ENCODE assay signal across 16 mouse cellular contexts in the genomic region with DNA sequence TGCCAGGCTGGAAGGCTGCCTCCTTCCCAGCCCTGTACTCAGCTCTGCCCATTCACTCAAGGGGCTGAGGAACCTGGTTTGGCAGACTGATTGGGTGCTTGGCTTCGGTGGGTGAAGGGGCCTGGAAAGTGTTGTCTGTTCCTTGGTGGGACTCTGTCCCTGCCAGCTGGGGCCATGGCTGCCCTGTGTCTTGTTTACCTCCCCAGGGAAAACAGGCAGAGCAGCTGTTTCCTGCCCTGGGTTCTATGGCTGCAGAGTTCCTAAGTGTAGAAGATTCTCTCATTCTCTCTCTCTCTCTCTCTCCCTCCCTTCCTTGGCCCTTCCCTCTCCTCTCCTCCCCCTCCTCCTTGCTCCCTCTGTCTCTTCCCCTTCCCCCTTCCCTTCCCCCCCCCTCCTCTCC. TPM values are rescaled to one million over a fixed set of nuclear protein-coding genes. Genes with fewer than 3 reads are reported as not detected.
DNase-seq lines count a peak whose midpoint lies in the region; ATAC-seq and TF ChIP-seq lines count a peak whose summit lies in the region.
"Had no signal": no experiment of that assay in that cellular context is flagged by ENCODE, and none has a peak within 500 bp of the region (broad histone marks: within the 10 kb centered on the region; RNA-seq: fewer than 3 reads in every experiment).

No protein-coding gene starts in this region.

- no peak overlapping the region for H3K4me3 ChIP-seq in hindbrain, embryonic 14.5 days (replicated peaks; ENCODE audit: low read length)
- H3K4me3 ChIP-seq in hindbrain, embryonic 13.5 days = no peak overlapping the region
- no peak overlapping the region for H3K4me3 ChIP-seq in midbrain, embryonic 10.5 days
- H3K4me3 ChIP-seq in midbrain, embryonic 14.5 days (replicated peaks; ENCODE audit: low read depth, low read length) = no peak overlapping the region
- no peak overlapping the region for H3K4me3 ChIP-seq in embryonic facial prominence, embryonic 10.5 days
- no peak overlapping the region for H3K4me3 ChIP-seq in stomach, postnatal 0 days (ENCODE audit: low read depth, low read length)
- H3K4me3 ChIP-seq: liver, embryonic 13.5 days had no signal

- 41% methylated on average over 1 of the region's 1 CpGs for WGBS in hindbrain, embryonic 14.5 days
- 57% methylated on average over 1 of the region's 1 CpGs for WGBS in hindbrain, embryonic 13.5 days
- 71% methylated on average over 1 of the region's 1 CpGs for WGBS in midbrain, embryonic 10.5 days
- 75% methylated on average over 1 of the region's 1 CpGs for WGBS in midbrain, embryonic 14.5 days
- 68% methylated on average over 1 of the region's 1 CpGs for WGBS in embryonic facial prominence, embryonic 10.5 days
- 56% methylated on average over 1 of the region's 1 CpGs for WGBS in stomach, postnatal 0 days

- H3K4me1 ChIP-seq in hindbrain, embryonic 14.5 days (replicated peaks; ENCODE audit: control insufficient read depth, insufficient read depth, low read length) = 0 out of 2 replicates have a peak, but pooled peaks cover 3% of the 10 kb centered on the region
- H3K4me1 ChIP-seq in hindbrain, embryonic 13.5 days (replicated peaks) = peaks cover 19% of the 10 kb centered on the region
- peaks cover 33% of the 10 kb centered on the region for H3K4me1 ChIP-seq in midbrain, embryonic 10.5 days
- H3K4me1 ChIP-seq in midbrain, embryonic 14.5 days (ENCODE audit: control insufficient read depth, insufficient read depth, low read length) = no peaks in the 10 kb centered on the region
- H3K4me1 ChIP-seq in embryonic facial prominence, embryonic 10.5 days = peaks cover 35% of the 10 kb centered on the region
- H3K4me1 ChIP-seq in stomach, postnatal 0 days (replicated peaks; ENCODE audit: control insufficient read depth, insufficient read depth) = no peaks in the 10 kb centered on the region
- H3K4me1 ChIP-seq: liver, embryonic 13.5 days had no signal

- no peak for TF ChIP-seq EP300 in stomach, postnatal 0 days (optimal IDR thresholded peaks at IDR 0.05)

- H3K4me2 ChIP-seq in hindbrain, embryonic 14.5 days (replicated peaks) = no peak overlapping the region
- H3K4me2 ChIP-seq in hindbrain, embryonic 13.5 days = no peak overlapping the region
- no peak overlapping the region for H3K4me2 ChIP-seq in midbrain, embryonic 14.5 days (ENCODE audit: low read length)
- H3K4me2 ChIP-seq in stomach, postnatal 0 days (replicated peaks; ENCODE audit: low read depth) = no peak overlapping the region
- H3K4me2 ChIP-seq: liver, embryonic 13.5 days had no signal

- no peak for TF ChIP-seq CTCF in stomach, postnatal 0 days (IDR thresholded peaks at IDR 0.05; ENCODE audit: low read depth)

- no peaks in the 10 kb centered on the region for H3K36me3 ChIP-seq in hindbrain, embryonic 14.5 days (replicated peaks; ENCODE audit: control insufficient read depth, insufficient read depth)
- no peaks in the 10 kb centered on the region for H3K36me3 ChIP-seq in hindbrain, embryonic 13.5 days
- H3K36me3 ChIP-seq in midbrain, embryonic 10.5 days = no peaks in the 10 kb centered on the region
- H3K36me3 ChIP-seq in midbrain, embryonic 14.5 days (ENCODE audit: control insufficient read depth, insufficient read depth, low read length) = no peaks in the 10 kb centered on the region
- no peaks in the 10 kb centered on the region for H3K36me3 ChIP-seq in embryonic facial prominence, embryonic 10.5 days (replicated peaks)
- no peaks in the 10 kb centered on the region for H3K36me3 ChIP-seq in stomach, postnatal 0 days (ENCODE audit: control insufficient read depth, insufficient read depth, low read length)
- H3K36me3 ChIP-seq: G1E; liver, embryonic 13.5 days had no signal

- peak; percentile 43; the same call in 1 of the 2 replicates for ATAC-seq in hindbrain, embryonic 14.5 days (ENCODE audit: low FRiP score)
- ATAC-seq in hindbrain, embryonic 13.5 days (ENCODE audit: low FRiP score) = no peak
- no peak for ATAC-seq in midbrain, embryonic 14.5 days (ENCODE audit: low FRiP score, low TSS enrichment)
- 0 out of 2 replicates have a peak, but pooled peaks have one; percentile 27 for ATAC-seq in stomach, postnatal 0 days (ENCODE audit: low FRiP score, low TSS enrichment)
- ATAC-seq: forebrain, embryonic 16.5 days had no signal

- no peak overlapping the region for H3K9ac ChIP-seq in hindbrain, embryonic 14.5 days
- no peak overlapping the region for H3K9ac ChIP-seq in hindbrain, embryonic 13.5 days
- no peak overlapping the region for H3K9ac ChIP-seq in midbrain, embryonic 14.5 days (replicated peaks; ENCODE audit: low read length)
- H3K9ac ChIP-seq in stomach, postnatal 0 days (ENCODE audit: low read length) = no peak overlapping the region
- H3K9ac ChIP-seq: liver, embryonic 13.5 days had no signal

- DNase-seq in hindbrain, embryonic 14.5 days (ENCODE audit: low spot score) = no peak
- DNase-seq in midbrain, embryonic 10.5 days (ENCODE audit: low spot score) = no peak
- DNase-seq in midbrain, embryonic 14.5 days = no peak
- no peak for DNase-seq in embryonic facial prominence, embryonic 10.5 days (ENCODE audit: low spot score)
- DNase-seq in stomach, postnatal 0 days (ENCODE audit: low spot score) = no peak
- DNase-seq in spleen, postnatal 36 days (ENCODE audit: low spot score in 2 of 2) = no peak
- DNase-seq: cerebellum, postnatal 10 days; kidney, adult 18-20 months; kidney, postnatal 14 days; left cerebral cortex, postnatal 4 days; liver, embryonic 13.5 days; right cerebral cortex, postnatal 4 days; thymus, adult 18-20 months had no signal

- H3K9me3 ChIP-seq in hindbrain, embryonic 14.5 days (ENCODE audit: control insufficient read depth, low read length) = no peaks in the 10 kb centered on the region
- no peaks in the 10 kb centered on the region for H3K9me3 ChIP-seq in hindbrain, embryonic 13.5 days
- H3K9me3 ChIP-seq in midbrain, embryonic 10.5 days (replicated peaks) = no peaks in the 10 kb centered on the region
- H3K9me3 ChIP-seq in midbrain, embryonic 14.5 days (ENCODE audit: control insufficient read depth, low read length) = no peaks in the 10 kb centered on the region
- H3K9me3 ChIP-seq in embryonic facial prominence, embryonic 10.5 days = no peaks in the 10 kb centered on the region
- H3K9me3 ChIP-seq in stomach, postnatal 0 days (ENCODE audit: control insufficient read depth, low read length) = no peaks in the 10 kb centered on the region
- H3K9me3 ChIP-seq: G1E; liver, embryonic 13.5 days had no signal

- H3K27me3 ChIP-seq in hindbrain, embryonic 14.5 days (ENCODE audit: control insufficient read depth, insufficient read depth, low read length) = no peaks in the 10 kb centered on the region
- H3K27me3 ChIP-seq in hindbrain, embryonic 13.5 days = 0 out of 2 replicates have a peak, but pooled peaks cover 7% of the 10 kb centered on the region
- peaks cover 40% of the 10 kb centered on the region for H3K27me3 ChIP-seq in midbrain, embryonic 10.5 days (ENCODE audit: low read depth, poor library complexity, severe bottlenecking)
- H3K27me3 ChIP-seq in midbrain, embryonic 14.5 days (ENCODE audit: control insufficient read depth, insufficient read depth, low read length) = no peaks in the 10 kb centered on the region
- H3K27me3 ChIP-seq in embryonic facial prominence, embryonic 10.5 days (replicated peaks; ENCODE audit: low read depth, poor library complexity, severe bottlenecking) = peaks cover 32% of the 10 kb centered on the region
- no peaks in the 10 kb centered on the region for H3K27me3 ChIP-seq in stomach, postnatal 0 days (ENCODE audit: control insufficient read depth, insufficient read depth, low read length)

- H3K27ac ChIP-seq in hindbrain, embryonic 14.5 days = no peak overlapping the region
- H3K27ac ChIP-seq in hindbrain, embryonic 13.5 days = no peak overlapping the region
- H3K27ac ChIP-seq in midbrain, embryonic 10.5 days (replicated peaks) = peak overlapping the region; percentile 69
- H3K27ac ChIP-seq in midbrain, embryonic 14.5 days (replicated peaks; ENCODE audit: low read depth, low read length) = no peak overlapping the region
- peak overlapping the region; percentile 68 for H3K27ac ChIP-seq in embryonic facial prominence, embryonic 10.5 days (replicated peaks)
- H3K27ac ChIP-seq in stomach, postnatal 0 days (replicated peaks) = no peak overlapping the region
- H3K27ac ChIP-seq: liver, embryonic 13.5 days had no signal

RNA-seq across cellular contexts. Expression of gene Tmem106c, which starts 8.7 kb away (rescaled TPM):
- polyA plus RNA-seq in hindbrain, embryonic 14.5 days (2014; fragmentation: Nextera tagmentation; extraction: Ambion mirVana) = 54.9 and 58.0 TPM in 2 replicates
- 53.6 and 58.3 TPM in 2 replicates for polyA plus RNA-seq in hindbrain, embryonic 13.5 days (2015; fragmentation: Nextera tagmentation; extraction: Ambion mirVana)
- polyA plus RNA-seq in midbrain, embryonic 10.5 days (2016; fragmentation: Nextera tagmentation; extraction: Ambion mirVana) = 55.6 and 61.1 TPM in 2 replicates
- polyA plus RNA-seq in midbrain, embryonic 14.5 days (2014; fragmentation: Nextera tagmentation; extraction: Ambion mirVana) = 52.3 and 63.6 TPM in 2 replicates
- 36.0 and 38.1 TPM in 2 replicates for polyA plus RNA-seq in embryonic facial prominence, embryonic 10.5 days (2016; fragmentation: Nextera tagmentation; extraction: Ambion mirVana)
- 33.1 and 39.8 TPM in 2 replicates for polyA plus RNA-seq in stomach, postnatal 0 days (2015; fragmentation: Nextera tagmentation; extraction: Ambion mirVana)

RNA-seq across cellular contexts. Expression of gene Vdr, which starts 44.9 kb away (rescaled TPM):
- 0.08 and 0.27 TPM in 2 replicates for polyA plus RNA-seq in hindbrain, embryonic 14.5 days (2014; fragmentation: Nextera tagmentation; extraction: Ambion mirVana)
- polyA plus RNA-seq in hindbrain, embryonic 13.5 days (2015; fragmentation: Nextera tagmentation; extraction: Ambion mirVana) = 0.04 and 0.06 TPM in 2 replicates
- 0.72 and 1.0 TPM in 2 replicates for polyA plus RNA-seq in midbrain, embryonic 10.5 days (2016; fragmentation: Nextera tagmentation; extraction: Ambion mirVana)
- polyA plus RNA-seq in midbrain, embryonic 14.5 days (2014; fragmentation: Nextera tagmentation; extraction: Ambion mirVana) = not detected in 2 replicates
- polyA plus RNA-seq in embryonic facial prominence, embryonic 10.5 days (2016; fragmentation: Nextera tagmentation; extraction: Ambion mirVana) = 0.59 and 0.82 TPM in 2 replicates
- polyA plus RNA-seq in stomach, postnatal 0 days (2015; fragmentation: Nextera tagmentation; extraction: Ambion mirVana) = 1.4 and 1.5 TPM in 2 replicates
- polyA plus RNA-seq: forebrain, embryonic 16.5 days had no signal

RNA-seq across cellular contexts. Expression of gene Col2a1, which starts 49.2 kb away (rescaled TPM):
- 24.0 and 30.8 TPM in 2 replicates for polyA plus RNA-seq in hindbrain, embryonic 14.5 days (2014; fragmentation: Nextera tagmentation; extraction: Ambion mirVana)
- polyA plus RNA-seq in hindbrain, embryonic 13.5 days (2015; fragmentation: Nextera tagmentation; extraction: Ambion mirVana) = 53.5 and 69.4 TPM in 2 replicates
- polyA plus RNA-seq in midbrain, embryonic 10.5 days (2016; fragmentation: Nextera tagmentation; extraction: Ambion mirVana) = 142 and 151 TPM in 2 replicates
- polyA plus RNA-seq in midbrain, embryonic 14.5 days (2014; fragmentation: Nextera tagmentation; extraction: Ambion mirVana) = 39.3 and 45.2 TPM in 2 replicates
- 271 and 282 TPM in 2 replicates for polyA plus RNA-seq in embryonic facial prominence, embryonic 10.5 days (2016; fragmentation: Nextera tagmentation; extraction: Ambion mirVana)
- polyA plus RNA-seq in stomach, postnatal 0 days (2015; fragmentation: Nextera tagmentation; extraction: Ambion mirVana) = 0.05 and 0.21 TPM in 2 replicates
- polyA plus RNA-seq: G1E had no signal

Comparison
In these comparisons a context has a peak if more than half of its experiments do, and no peak if none do; other contexts are left out.
1. ATAC-seq: peak in hindbrain, embryonic 14.5 days (single experiment) and stomach, postnatal 0 days (single experiment); none in hindbrain, embryonic 13.5 days (single experiment) and midbrain, embryonic 14.5 days (single experiment).
2. H3K27ac ChIP-seq: peak in midbrain, embryonic 10.5 days (single experiment) and embryonic facial prominence, embryonic 10.5 days (single experiment); none in hindbrain, embryonic 14.5 days (single experiment), hindbrain, embryonic 13.5 days (single experiment), midbrain, embryonic 14.5 days (single experiment) and stomach, postnatal 0 days (single experiment).
3. RNA of gene Col2a1, which starts 49.2 kb away (polyA plus RNA-seq): 271 to 282 TPM in embryonic facial prominence, embryonic 10.5 days, 142 to 151 TPM in midbrain, embryonic 10.5 days, 53.5 to 69.4 TPM in hindbrain, embryonic 13.5 days, 39.3 to 45.2 TPM in midbrain, embryonic 14.5 days and 24.0 to 30.8 TPM in hindbrain, embryonic 14.5 days; 0.05 to 0.21 TPM in stomach, postnatal 0 days; every median in the first group is over 10 times any median in the second.